Mouse (Mus musculus): ENCODE data around the gene Tmbim6.

Gene Tmbim6

DNA sequence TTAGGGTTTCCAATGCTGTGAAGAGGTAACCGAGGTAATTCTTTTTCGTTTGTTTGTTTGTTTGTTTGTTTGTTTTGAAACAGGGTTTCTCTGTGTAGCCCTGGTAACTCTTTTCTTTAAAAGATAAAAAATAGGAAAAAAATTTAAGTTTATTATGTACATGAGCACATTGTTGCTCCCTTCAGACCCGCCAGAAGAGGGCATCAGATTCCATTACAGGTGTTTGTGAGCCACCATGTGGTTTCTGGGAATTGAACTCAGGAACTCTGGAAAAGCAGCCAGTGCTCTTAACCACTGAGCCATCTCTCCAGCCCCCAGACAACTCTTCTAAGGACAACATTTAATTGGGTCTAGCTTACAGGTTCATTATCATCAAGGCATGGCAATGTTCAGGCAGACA is 6.6 kb upstream of the Tmbim6 start:
- DNase-seq: peak in 1 of 2 experiments; percentile 52

DNA sequence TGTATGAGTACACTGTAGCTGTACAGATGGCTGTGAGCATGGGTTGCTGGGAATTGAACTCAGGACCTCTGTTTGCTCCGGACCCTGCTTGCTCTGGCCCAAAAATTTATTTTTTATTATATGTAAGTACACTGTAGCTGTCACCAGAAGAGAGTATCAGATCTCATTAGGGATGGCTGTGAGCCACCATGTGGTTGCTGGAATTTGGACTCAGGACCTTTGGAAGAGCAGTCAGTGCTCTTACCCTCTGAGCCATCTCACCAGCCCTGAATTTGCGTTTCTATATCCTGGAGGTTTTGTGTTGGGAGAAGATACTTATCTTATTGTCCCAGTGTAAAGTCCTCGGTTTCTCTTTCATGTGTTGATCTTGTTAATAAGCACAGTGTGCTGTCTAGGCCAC is 5.9 kb upstream of the Tmbim6 start:
- DNase-seq: peak; percentile 62 to 76

GRCm38 (mm10) chr15:99387976-99388375 is 4.7 kb upstream of the Tmbim6 start:
- DNase-seq: no peak

- DNase-seq: no peak
Observed at GRCm38 (mm10) chr15:99390472-99391401, 1.9 kb upstream of the Tmbim6 start.

GRCm38 (mm10) chr15:99391975-99392374 is 707 bp upstream of the Tmbim6 start:
- peak; percentile 80 to 87 for DNase-seq

- peak; percentile 87 to 92 for DNase-seq
Observed at GRCm38 (mm10) chr15:99393386-99394252, 937 bp downstream of the Tmbim6 start.

GRCm38 (mm10) chr15:99396462-99396861 is 3.8 kb downstream of the Tmbim6 start:
- DNase-seq: no peak

- no peak for DNase-seq
Observed at GRCm38 (mm10) chr15:99396875-99397274, 4.2 kb downstream of the Tmbim6 start.

GRCm38 (mm10) chr15:99397622-99398021 is 4.9 kb downstream of the Tmbim6 start:
- no peak for DNase-seq

- DNase-seq: peak in 1 of 2 experiments; percentile 33
Observed at GRCm38 (mm10) chr15:99399503-99400245, 7.0 kb downstream of the Tmbim6 start.

DNA sequence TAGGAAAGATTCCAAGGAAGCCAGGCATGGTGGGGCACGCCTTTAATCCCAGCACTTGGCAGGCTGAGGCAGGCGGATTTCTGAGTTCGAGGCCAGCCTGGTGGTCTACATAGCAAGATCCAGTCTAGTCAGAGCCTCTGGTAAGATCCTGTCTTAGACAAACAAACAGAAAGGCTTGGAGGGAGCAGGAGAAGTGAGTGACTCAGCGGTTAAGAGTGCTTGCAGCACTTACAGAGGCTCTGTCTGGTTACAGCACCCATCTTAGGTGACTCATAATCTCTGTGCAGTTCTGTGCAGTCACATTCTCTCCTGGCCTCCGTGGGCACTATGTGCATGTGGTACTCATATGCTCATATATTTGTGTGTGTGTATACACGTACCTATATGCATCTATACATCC is 7.9 kb downstream of the Tmbim6 start:
- DNase-seq: no peak

DNA sequence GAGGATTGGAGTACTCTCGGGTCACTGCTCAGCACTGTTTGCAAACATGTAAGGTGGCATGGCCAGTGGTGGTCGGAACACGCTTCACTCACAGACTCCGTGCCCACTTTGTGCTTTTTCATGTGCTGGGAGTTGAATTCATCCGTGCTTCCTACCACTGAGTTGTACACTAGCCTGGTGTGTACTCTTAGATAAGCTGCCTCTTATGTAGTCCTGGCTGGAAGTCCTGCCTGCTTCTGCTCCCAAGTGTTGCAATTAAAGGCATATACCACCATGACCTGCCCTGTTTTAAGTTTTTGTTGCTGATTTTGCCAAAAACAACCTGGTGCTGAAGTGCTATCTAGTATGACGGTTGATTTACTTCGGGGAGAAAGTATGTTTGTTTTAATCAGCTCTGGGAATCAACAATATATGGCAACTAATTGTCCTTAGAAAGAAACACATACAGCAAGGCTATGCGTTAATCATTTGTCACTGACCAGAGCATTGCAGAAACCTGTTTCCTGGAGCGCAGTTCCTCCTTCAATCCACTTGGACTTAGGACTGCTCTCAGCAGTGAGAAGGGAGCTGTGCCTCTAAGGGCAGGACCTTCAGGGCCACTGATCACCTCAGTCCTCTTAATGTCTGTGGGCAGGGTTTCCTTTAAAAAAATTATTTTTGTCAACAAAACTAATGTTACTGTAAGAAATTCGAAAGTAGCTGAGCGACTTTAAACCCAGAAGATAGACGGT is 10.6 kb downstream of the Tmbim6 start:
- DNase-seq: peak; percentile 54 to 77

DNA sequence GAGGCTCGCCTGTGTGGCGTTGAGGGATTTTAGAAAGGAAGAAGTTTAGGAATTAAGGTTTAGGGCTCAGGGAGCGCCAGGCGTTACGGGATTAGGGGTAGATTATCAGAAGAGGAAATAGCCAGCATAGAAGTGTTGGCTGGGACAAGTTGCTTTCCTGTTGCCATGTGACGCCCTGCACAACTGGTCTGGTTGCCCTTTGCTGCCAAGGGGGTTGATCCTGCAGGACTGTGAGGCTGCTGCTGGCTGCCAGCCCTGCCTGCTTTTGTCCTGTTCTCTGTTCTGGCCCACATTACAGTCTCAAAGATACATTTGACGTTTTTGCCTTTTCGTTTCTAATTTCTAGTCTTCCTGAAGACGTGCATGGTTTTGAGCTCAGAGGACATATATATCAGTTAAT is 12.5 kb downstream of the Tmbim6 start:
- peak; percentile 71 to 77 for DNase-seq

GRCm38 (mm10) chr15:99406986-99407570 is 14.4 kb downstream of the Tmbim6 start:
- DNase-seq: no peak

- no peak for DNase-seq
Observed at GRCm38 (mm10) chr15:99408845-99409244, 16.2 kb downstream of the Tmbim6 start.

DNA sequence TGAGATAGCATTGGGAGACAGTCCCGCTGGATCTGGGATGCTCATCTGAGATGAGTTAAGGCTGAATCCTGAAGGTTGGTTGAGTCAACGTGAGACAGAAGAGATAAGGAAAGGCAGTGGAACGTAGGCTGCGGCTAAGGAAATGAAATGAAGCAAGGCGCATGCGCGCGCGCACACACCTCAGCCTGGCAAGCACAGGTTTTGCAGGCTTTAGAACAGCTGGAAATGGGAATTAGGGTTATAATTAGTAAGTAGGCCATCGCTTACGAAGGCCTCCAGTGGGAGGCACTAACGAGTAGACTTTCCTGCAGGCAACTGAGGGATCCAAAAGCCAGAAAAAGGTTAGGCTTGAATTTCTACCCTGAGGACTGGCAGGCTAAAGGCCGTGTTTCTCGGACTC is 19.1 kb downstream of the Tmbim6 start:
- no peak for DNase-seq

DNA sequence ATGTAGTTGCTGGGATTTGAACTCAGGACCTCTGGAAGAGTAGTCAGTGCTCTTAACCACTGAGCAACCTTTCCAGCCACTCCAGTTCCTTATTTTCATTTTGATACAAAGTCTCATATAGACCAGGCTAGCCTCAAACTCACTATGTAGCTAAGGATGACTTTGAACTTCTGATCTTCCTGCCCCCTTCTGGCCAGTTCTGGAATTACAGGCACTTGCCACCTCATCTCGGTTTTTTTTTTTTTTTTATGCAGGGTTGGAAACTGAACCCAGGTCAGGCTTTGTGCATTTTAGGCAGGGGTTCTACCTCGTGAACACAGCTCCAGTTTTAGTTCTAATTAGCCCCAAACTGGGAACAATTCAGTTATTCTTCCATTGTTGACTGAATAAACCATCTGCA is 23.1 kb downstream of the Tmbim6 start:
- peak in 1 of 2 experiments; percentile 84 for DNase-seq

DNA sequence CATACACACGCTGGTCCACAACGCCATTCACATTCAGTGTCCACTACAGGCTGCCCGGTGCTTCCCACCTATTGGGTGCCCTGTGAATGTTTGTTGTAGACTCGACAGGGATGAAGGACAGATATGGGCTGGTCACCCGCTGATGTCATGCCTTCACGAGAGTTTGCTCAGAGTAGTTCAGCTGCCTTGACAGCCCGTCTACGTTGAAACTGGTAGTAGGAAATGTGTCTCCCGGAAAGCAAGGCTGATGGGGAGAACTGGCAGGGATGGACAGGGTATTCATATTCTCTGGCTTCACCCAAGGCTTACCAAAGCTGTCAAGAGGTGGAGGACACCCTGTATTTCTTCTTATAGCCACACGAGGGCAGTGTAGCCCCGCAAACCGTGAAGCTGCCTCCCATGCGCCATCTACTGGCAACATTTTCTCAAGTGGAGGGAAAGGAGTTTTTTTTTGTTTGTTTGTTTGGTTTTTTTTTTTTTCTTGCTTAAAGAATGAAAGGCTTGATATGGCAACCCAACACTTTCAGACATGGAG is 23.7 kb downstream of the Tmbim6 start:
- peak; percentile 83 to 93 for DNase-seq

DNA sequence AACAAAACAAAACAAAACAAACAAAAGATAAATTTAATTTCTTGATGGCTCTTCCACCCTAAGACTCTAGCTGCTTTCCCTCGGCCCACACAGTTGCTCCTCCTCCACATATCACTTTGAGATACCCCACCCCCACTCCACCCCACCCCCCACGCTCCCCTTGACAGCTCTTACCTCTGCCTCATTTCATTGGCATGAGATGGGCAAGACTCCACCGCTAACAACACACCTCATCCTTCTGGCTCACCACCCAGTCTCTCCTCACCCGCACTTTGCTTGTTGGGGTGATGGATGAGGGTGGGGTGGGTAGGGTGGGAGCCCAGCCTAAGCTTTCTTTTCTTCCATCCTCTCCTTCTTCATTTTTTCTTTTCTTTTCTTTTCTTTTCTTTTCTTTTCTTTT is 24.3 kb downstream of the Tmbim6 start:
- no peak for DNase-seq

GRCm38 (mm10) chr15:99417692-99418271 is 25.1 kb downstream of the Tmbim6 start:
- DNase-seq: no peak

DNA sequence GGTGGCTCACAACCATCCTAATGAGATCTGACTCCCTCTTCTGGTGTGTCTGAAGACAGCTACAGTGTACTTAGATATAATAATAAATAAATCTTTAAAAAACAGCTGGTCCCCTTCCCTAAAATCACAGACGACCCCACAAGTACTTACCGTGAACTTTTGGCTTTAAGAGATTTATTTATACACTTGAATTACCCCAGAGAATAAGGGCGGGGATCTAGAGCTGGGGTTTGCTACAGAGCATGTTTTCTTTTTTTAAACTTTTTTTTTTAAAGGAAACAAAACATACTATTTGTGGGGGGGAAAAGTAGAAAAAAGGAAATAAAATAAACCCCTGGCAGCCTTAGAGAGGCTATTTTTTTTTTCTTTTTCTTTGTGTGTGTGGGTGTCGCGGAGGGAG is 27.4 kb downstream of the Tmbim6 start:
- DNase-seq: no peak
